16 mouse cellular contexts compared by ENCODE assay signal in genomic region chr2:75400291-75400870, GRCm38 (mm10).
DNase-seq lines count a peak whose midpoint lies in the region; ATAC-seq and TF ChIP-seq lines count a peak whose summit lies in the region.
"Had no signal": no experiment of that assay in that cellular context is flagged by ENCODE, and none has a peak within 500 bp of the region (broad histone marks: within the 10 kb centered on the region; RNA-seq: fewer than 3 reads in every experiment).

No protein-coding gene starts in this region.

- no peaks in the 10 kb centered on the region for H3K27me3 ChIP-seq in lung, embryonic 14.5 days (ENCODE audit: insufficient read depth, low read length)
- H3K27me3 ChIP-seq in cerebellum, adult 2 months (ENCODE audit: control insufficient read depth, insufficient read depth, low read length) = no peaks in the 10 kb centered on the region
- H3K27me3 ChIP-seq: hindbrain, embryonic 12.5 days; midbrain, embryonic 13.5 days had no signal

- DNase-seq in gastrocnemius, postnatal 25 days = peak; percentile 15
- DNase-seq in gastrocnemius, postnatal 10 days = no peak
- peak; percentile 19 for DNase-seq in lung, embryonic 14.5 days
- no peak for DNase-seq in lung, adult 2 months
- DNase-seq in NIH3T3 (ENCODE audit: low read depth) = peak; percentile 65
- DNase-seq in heart, postnatal 10 days = peak; percentile 35 to 46
- DNase-seq in cerebellum, adult 2 months = no peak
- DNase-seq: cerebellum, postnatal 25 days; left cerebral cortex, postnatal 4 days; thymus, adult 18-20 months had no signal

- no peaks in the 10 kb centered on the region for H3K9me3 ChIP-seq in lung, embryonic 14.5 days (ENCODE audit: low read depth, low read length)
- H3K9me3 ChIP-seq: G1E; hindbrain, embryonic 12.5 days; midbrain, embryonic 13.5 days had no signal

- no peak for TF ChIP-seq POLR2A in lung, adult 2 months (IDR thresholded peaks at IDR 0.05; ENCODE audit: borderline replicate concordance, extremely low read depth, low read depth, low read length)
- TF ChIP-seq POLR2A in cerebellum, adult 2 months (IDR thresholded peaks at IDR 0.05; ENCODE audit: borderline replicate concordance, insufficient read depth, low read length) = no peak

- no peaks in the 10 kb centered on the region for H3K4me1 ChIP-seq in lung, embryonic 14.5 days (ENCODE audit: insufficient read depth)
- H3K4me1 ChIP-seq in lung, adult 2 months (ENCODE audit: control insufficient read depth, insufficient read depth, low read length) = peaks cover 4% of the 10 kb centered on the region
- H3K4me1 ChIP-seq in cerebellum, adult 2 months (ENCODE audit: control insufficient read depth, insufficient read depth, low read length) = no peaks in the 10 kb centered on the region
- H3K4me1 ChIP-seq: hindbrain, embryonic 12.5 days had no signal

- no peak overlapping the region for H3K4me3 ChIP-seq in lung, embryonic 14.5 days (ENCODE audit: low read depth, low read length)
- no peak overlapping the region for H3K4me3 ChIP-seq in lung, adult 2 months (replicated peaks; ENCODE audit: extremely low read depth, low read depth, low read length)
- H3K4me3 ChIP-seq in cerebellum, adult 2 months (replicated peaks; ENCODE audit: insufficient read depth, low read depth, low read length) = no peak overlapping the region
- H3K4me3 ChIP-seq: hindbrain, embryonic 12.5 days; midbrain, embryonic 13.5 days had no signal

- intact Hi-C loops in heart, postnatal 10 days (cut with DNase I) = no loop called here

- no peak overlapping the region for H3K9ac ChIP-seq in lung, embryonic 14.5 days
- H3K9ac ChIP-seq: hindbrain, embryonic 12.5 days; liver, embryonic 14.5 days; midbrain, embryonic 13.5 days had no signal

- H3K36me3 ChIP-seq in lung, embryonic 14.5 days (ENCODE audit: insufficient read depth) = no peaks in the 10 kb centered on the region
- H3K36me3 ChIP-seq: G1E; hindbrain, embryonic 12.5 days; midbrain, embryonic 13.5 days had no signal

- no peak for ATAC-seq in lung, embryonic 14.5 days (ENCODE audit: insufficient read depth)
- ATAC-seq: intestine, embryonic 16.5 days; midbrain, embryonic 13.5 days had no signal

- TF ChIP-seq CTCF in lung, embryonic 14.5 days (IDR thresholded peaks at IDR 0.05; ENCODE audit: low read depth) = no peak
- TF ChIP-seq CTCF in lung, adult 2 months (IDR thresholded peaks at IDR 0.05; ENCODE audit: insufficient read depth, low read length) = no peak
- no peak for TF ChIP-seq CTCF in cerebellum, adult 2 months (IDR thresholded peaks at IDR 0.05; ENCODE audit: borderline replicate concordance, insufficient read depth, low read depth, low read length)

- H3K27ac ChIP-seq in lung, embryonic 14.5 days (ENCODE audit: low read depth) = no peak overlapping the region
- no peak overlapping the region for H3K27ac ChIP-seq in cerebellum, adult 2 months (ENCODE audit: insufficient read depth, low read length)
- H3K27ac ChIP-seq: hindbrain, embryonic 12.5 days; liver, embryonic 14.5 days; macrophage; midbrain, embryonic 13.5 days had no signal

- no peak overlapping the region for H3K4me2 ChIP-seq in lung, embryonic 14.5 days
- H3K4me2 ChIP-seq: hindbrain, embryonic 12.5 days; midbrain, embryonic 13.5 days had no signal

- 74% methylated on average over 7 of the region's 7 CpGs for WGBS in lung, embryonic 14.5 days
- 52% methylated on average over 7 of the region's 7 CpGs for WGBS in lung, adult 2 months
- WGBS in cerebellum, adult 2 months = 43% methylated on average over 7 of the region's 7 CpGs

Comparison
In these comparisons a context has a peak if more than half of its experiments do, and no peak if none do; other contexts are left out.
1. DNase-seq: peak in gastrocnemius, postnatal 25 days (single experiment), lung, embryonic 14.5 days (single experiment), NIH3T3 (single experiment) and heart, postnatal 10 days (2 of 2); none in gastrocnemius, postnatal 10 days (single experiment), lung, adult 2 months (single experiment) and cerebellum, adult 2 months (0 of 2).